Mouse (Mus musculus) left cerebral cortex, adult 8-10 months (tissue): ENCODE measurements around the gene Rbfox1. TPM values are rescaled to one million over a fixed set of nuclear protein-coding genes. Genes with fewer than 3 reads are reported as not detected.

Source experiments
- DNase-seq, 2 experiments: peaks; one replicate each; pipeline ENCODE4 v3.0.0; 2022; ENCODE audit warnings: low spot score in 2 of 2
- total RNA-seq, 4 experiments: library from RNA; stranded (reverse); gene quantifications; 2 replicates each; pipeline ENCODE4 v1.2.4; 2022

Rbfox1 gene
- 100 to 1,000 TPM; 293 to 314 (median 299) TPM for total RNA-seq

GRCm38 (mm10) chr16:5884746-5885689 is at the start of gene Rbfox1:
Gene Rbfox1 (plus strand): TSS chr16:5885355.
- peak; percentile 43 to 56 for DNase-seq

- no peak for DNase-seq
These were observed 48.4 kb upstream of the Rbfox1 start for GRCm38 (mm10) chr16:5836744-5837143.

GRCm38 (mm10) chr16:5841167-5841566 is 44.0 kb upstream of the Rbfox1 start:
- no peak for DNase-seq

- DNase-seq: no peak
These were observed 39.5 kb upstream of the Rbfox1 start for GRCm38 (mm10) chr16:5845645-5846044.

- no peak for DNase-seq
These were observed 32.1 kb upstream of the Rbfox1 start for GRCm38 (mm10) chr16:5853055-5853454.

GRCm38 (mm10) chr16:5864350-5864749 is 20.8 kb upstream of the Rbfox1 start:
- DNase-seq: no peak

- no peak for DNase-seq
These were observed 18.2 kb upstream of the Rbfox1 start for GRCm38 (mm10) chr16:5866966-5867365.

- no peak for DNase-seq
These were observed 14.8 kb upstream of the Rbfox1 start for GRCm38 (mm10) chr16:5870391-5870790.

GRCm38 (mm10) chr16:5881820-5882219 is 3.3 kb upstream of the Rbfox1 start:
- peak in 1 of 2 experiments; percentile 36 for DNase-seq

GRCm38 (mm10) chr16:5885690-5886050 is 515 bp downstream of the Rbfox1 start:
- DNase-seq: no peak

- DNase-seq: no peak
These were observed 10.4 kb downstream of the Rbfox1 start for GRCm38 (mm10) chr16:5895564-5895963.

- no peak for DNase-seq
These were observed 13.2 kb downstream of the Rbfox1 start for GRCm38 (mm10) chr16:5898330-5898729.

GRCm38 (mm10) chr16:5910742-5911141 is 25.6 kb downstream of the Rbfox1 start:
- DNase-seq: peak in 1 of 2 experiments; percentile 34

- peak in 1 of 2 experiments; percentile 69 for DNase-seq
These were observed 26.7 kb downstream of the Rbfox1 start for GRCm38 (mm10) chr16:5911880-5912327.

GRCm38 (mm10) chr16:5917937-5918336 is 32.8 kb downstream of the Rbfox1 start:
- no peak for DNase-seq

- no peak for DNase-seq
These were observed 41.8 kb downstream of the Rbfox1 start for GRCm38 (mm10) chr16:5926986-5927385.

- peak; percentile 53 to 62 for DNase-seq
These were observed 46.5 kb downstream of the Rbfox1 start for GRCm38 (mm10) chr16:5931680-5932079.

GRCm38 (mm10) chr16:5940016-5940415 is 54.9 kb downstream of the Rbfox1 start:
- DNase-seq: no peak

- no peak for DNase-seq
These were observed 60.5 kb downstream of the Rbfox1 start for GRCm38 (mm10) chr16:5945682-5946081.

GRCm38 (mm10) chr16:5953106-5953505 is 68.0 kb downstream of the Rbfox1 start:
- no peak for DNase-seq

GRCm38 (mm10) chr16:5957418-5957817 is 72.3 kb downstream of the Rbfox1 start:
- no peak for DNase-seq

- DNase-seq: peak in 1 of 2 experiments; percentile 70
These were observed 76.6 kb downstream of the Rbfox1 start for GRCm38 (mm10) chr16:5961786-5962185.

- DNase-seq: no peak
These were observed 89.0 kb downstream of the Rbfox1 start for GRCm38 (mm10) chr16:5974172-5974571.
